Mouse (Mus musculus): Measurements from ENCODE around the gene Coa4. TPM values are rescaled to one million over a fixed set of nuclear protein-coding genes. Genes with fewer than 3 reads are reported as not detected.

Coa4 gene
- total and polyA plus RNA-seq, 3 experiments, result 8.1 to 13.8 TPM; not detected in 1

- peaks cover 0 to 4% of the 10 kb centered on the region in 2 experiments; a peak in 3 of 4 replicates for H3K36me3 ChIP-seq (ENCODE audit: control insufficient read depth in 1 of 2, insufficient read depth in 2 of 2, low read length in 2 of 2)
- H3K27me3 ChIP-seq (ENCODE audit: control insufficient read depth in 1 of 2, insufficient read depth in 2 of 2, low read length in 2 of 2), result no peaks in the 10 kb centered on the region
- no peak overlapping the region for H3K9ac ChIP-seq (ENCODE audit: control insufficient read depth, low read depth, low read length, poor library complexity, severe bottlenecking)
- no peak for TF ChIP-seq ZC3H11A (IDR thresholded peaks at IDR 0.05; ENCODE audit: low read depth, low read length)
- H3K9me3 ChIP-seq (replicated peaks; ENCODE audit: insufficient read depth, low read length), result no peaks in the 10 kb centered on the region
- H3K4me3 ChIP-seq (ENCODE audit: control insufficient read depth in 1 of 2, insufficient read depth in 1 of 2, low read depth in 2 of 2, low read length in 2 of 2), result no peak overlapping the region
- H3K79me2 ChIP-seq (ENCODE audit: control insufficient read depth, insufficient read depth, low read length, poor library complexity), result no peaks in the 10 kb centered on the region
- H3K27ac ChIP-seq (ENCODE audit: control insufficient read depth, low read depth, low read length), result no peak overlapping the region
- H3K4me1 ChIP-seq (ENCODE audit: control insufficient read depth in 1 of 2, insufficient read depth in 2 of 2, low read length in 2 of 2), result 0 out of 4 replicates have a peak, but pooled peaks cover 0 to 3% of the 10 kb centered on the region in 2 experiments
- DNase-seq (ENCODE audit: low read depth, low spot score), result no peak
These were observed 20.4 kb downstream of the Coa4 start for GRCm38 (mm10) chr7:100557241-100557640.

GRCm38 (mm10) chr7:100559331-100559730, 22.5 kb downstream of the Coa4 start:
- Histone ChIP-seq H3K9me3 (replicated peaks; ENCODE audit: insufficient read depth, low read length) (no peaks in the 10 kb centered on the region), H3K36me3 (ENCODE audit: control insufficient read depth in 1 of 2, insufficient read depth in 2 of 2, low read length in 2 of 2) (peaks cover 0 to 4% of the 10 kb centered on the region in 2 experiments; a peak in 3 of 4 replicates), H3K79me2 (ENCODE audit: control insufficient read depth, insufficient read depth, low read length, poor library complexity) (no peaks in the 10 kb centered on the region), H3K27me3 (ENCODE audit: control insufficient read depth in 1 of 2, insufficient read depth in 2 of 2, low read length in 2 of 2) (no peaks in the 10 kb centered on the region), H3K4me1 (ENCODE audit: control insufficient read depth in 1 of 2, insufficient read depth in 2 of 2, low read length in 2 of 2) (0 out of 4 replicates have a peak, but pooled peaks cover 0 to 3% of the 10 kb centered on the region in 2 experiments), H3K4me3 (ENCODE audit: control insufficient read depth in 1 of 2, insufficient read depth in 1 of 2, low read depth in 2 of 2, low read length in 2 of 2) (no peak overlapping the region), H3K9ac (ENCODE audit: control insufficient read depth, low read depth, low read length, poor library complexity, severe bottlenecking) (no peak overlapping the region), H3K27ac (ENCODE audit: control insufficient read depth, low read depth, low read length) (no peak overlapping the region)
- DNase-seq (ENCODE audit: low read depth, low spot score), result peak; percentile 32
- TF ChIP-seq TBP (IDR thresholded peaks at IDR 0.05; ENCODE audit: low read depth, low read length) (no peak), MAX (IDR thresholded peaks at IDR 0.05; ENCODE audit: low read length) (no peak), ZNF384 (IDR thresholded peaks at IDR 0.05; ENCODE audit: low read depth, low read length) (no peak), TCF12 (IDR thresholded peaks at IDR 0.05; ENCODE audit: low read depth, low read length) (0 out of 2 replicates have a peak, but pooled peaks have one; percentile 30), ETS1 (IDR thresholded peaks at IDR 0.05; ENCODE audit: low read depth, low read length) (no peak), TAL1 (IDR thresholded peaks at IDR 0.05; ENCODE audit: low read length) (no peak), NRF1 (IDR thresholded peaks at IDR 0.05; ENCODE audit: insufficient read depth, low read depth, low read length, poor library complexity, severe bottlenecking) (no peak), UBTF (IDR thresholded peaks at IDR 0.05; ENCODE audit: borderline replicate concordance, insufficient read depth, low read depth, low read length) (no peak), RAD21 (IDR thresholded peaks at IDR 0.05; ENCODE audit: low read depth, low read length) (no peak), KAT2A (conservative IDR thresholded peaks at IDR 0.05; ENCODE audit: low read depth, low read length) (no peak), EP300 (IDR thresholded peaks at IDR 0.05; ENCODE audit: low read depth in 1 of 2, low read length in 2 of 2) (0 out of 4 replicates have a peak, but pooled peaks have one; percentile 9 to 24), USF1 (IDR thresholded peaks at IDR 0.05; ENCODE audit: low read depth, low read length) (no peak), GATA1 (IDR thresholded peaks at IDR 0.05; ENCODE audit: low read depth, low read length) (peak; percentile 32; the same call in 1 of the 2 replicates), ZKSCAN1 (IDR thresholded peaks at IDR 0.05; ENCODE audit: low read depth, low read length) (no peak), BHLHE40 (IDR thresholded peaks at IDR 0.05; ENCODE audit: borderline replicate concordance, low read depth, low read length) (no peak), POLR2AphosphoS2 (IDR thresholded peaks at IDR 0.05; ENCODE audit: low read length) (no peak), MYB (IDR thresholded peaks at IDR 0.05; ENCODE audit: low read depth, low read length) (no peak), CHD2 (IDR thresholded peaks at IDR 0.05; ENCODE audit: low read length) (no peak)
